Mouse (Mus musculus) small intestine, adult 2 months (tissue): ENCODE results near the gene Pigyl.
"Not testable (repeated sequence)": the region's sequence is repeated elsewhere in the genome, so short reads cannot be mapped to it uniquely, and the experiment has no call there.

Experiments used
- CTCF ChIP-seq: fragments of 200-500 bp; IDR thresholded peaks from 2 replicates; pipeline ENCODE4 v1.5.1; 2012; ENCODE audit warnings: low read depth, mild to moderate bottlenecking, control low read depth, inconsistent platforms, low read length, moderate library complexity, mixed read lengths; ENCODE audit not compliant: insufficient replicate concordance, insufficient read length; ENCODE audit errors: extremely low read depth
- POLR2A ChIP-seq: fragments of 200-500 bp; IDR thresholded peaks from 2 replicates; pipeline ENCODE4 v1.6.1; 2012; ENCODE audit warnings: low read depth, mild to moderate bottlenecking, control low read depth, inconsistent platforms, low read length, moderate library complexity

DNA sequence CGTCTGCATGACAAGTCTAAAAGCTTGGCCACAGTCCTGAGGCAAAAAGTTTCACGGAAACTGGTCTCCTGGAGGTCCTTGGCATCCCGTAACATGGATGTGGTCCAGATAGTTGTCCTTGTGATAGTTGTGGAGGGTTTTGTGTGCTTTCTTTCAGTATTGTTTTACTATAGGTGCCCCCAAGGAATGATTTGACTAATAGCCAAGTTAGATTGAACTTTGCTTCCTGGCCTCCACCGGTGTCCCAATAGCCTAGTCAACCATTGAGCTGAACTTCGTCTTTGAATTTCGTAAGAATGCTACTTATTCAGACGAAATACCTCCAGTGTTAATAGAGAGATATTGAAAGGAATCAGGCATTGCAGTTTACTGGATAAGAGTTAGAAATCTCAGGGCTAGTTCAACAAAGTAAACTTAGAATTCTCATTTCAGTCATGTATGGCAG, 6.4 kb upstream of the Pigyl start:
- TF ChIP-seq CTCF, POLR2A: not testable (repeated sequence)
